Mouse (Mus musculus): ENCODE data around the gene Ppp4c. TPM values are rescaled to one million over a fixed set of nuclear protein-coding genes. Genes with fewer than 3 reads are reported as not detected.

The Ppp4c gene
- polyA plus RNA-seq, 1 experiment from 2014 or later: 294 TPM

- H3K36me3 ChIP-seq (ENCODE audit: control insufficient read depth, insufficient read depth, low read length): peaks cover 62% of the 10 kb centered on the region
- peak overlapping the region; percentile 98 for H3K27ac ChIP-seq (ENCODE audit: low read depth, low read length)
- peak overlapping the region; percentile 96 for H3K4me3 ChIP-seq (ENCODE audit: low read length)
- ATAC-seq (ENCODE audit: low FRiP score, low TSS enrichment): peak; percentile 18; the same call in 1 of the 2 replicates
- H3K4me2 ChIP-seq (replicated peaks; ENCODE audit: low read depth, low read length): peak overlapping the region; percentile 49
- WGBS: 25% methylated on average over 11 of the region's 11 CpGs
- H3K4me1 ChIP-seq (ENCODE audit: control insufficient read depth, insufficient read depth, low read length): peaks cover 20% of the 10 kb centered on the region
- no peaks in the 10 kb centered on the region for H3K9me3 ChIP-seq (ENCODE audit: control insufficient read depth, low read length)
- H3K27me3 ChIP-seq (ENCODE audit: control insufficient read depth, insufficient read depth, low read length): no peaks in the 10 kb centered on the region
- H3K9ac ChIP-seq (ENCODE audit: low read depth, low read length): peak overlapping the region; percentile 94; the same call in 1 of the 2 replicates
Measured at GRCm38 (mm10) chr7:126792721-126793443, 586 bp upstream of the Ppp4c start.

- no peaks in the 10 kb centered on the region for H3K27me3 ChIP-seq (ENCODE audit: control insufficient read depth, insufficient read depth, low read length)
- no peaks in the 10 kb centered on the region for H3K9me3 ChIP-seq (ENCODE audit: control insufficient read depth, low read length)
- H3K4me3 ChIP-seq (ENCODE audit: low read length): no peak overlapping the region
- no peak overlapping the region for H3K27ac ChIP-seq (ENCODE audit: low read depth, low read length)
- no peak overlapping the region for H3K9ac ChIP-seq (ENCODE audit: low read depth, low read length)
- H3K4me1 ChIP-seq (ENCODE audit: control insufficient read depth, insufficient read depth, low read length): peaks cover 8% of the 10 kb centered on the region
- H3K4me2 ChIP-seq (replicated peaks; ENCODE audit: low read depth, low read length): no peak overlapping the region
- H3K36me3 ChIP-seq (ENCODE audit: control insufficient read depth, insufficient read depth, low read length): peaks cover 64% of the 10 kb centered on the region
- ATAC-seq (ENCODE audit: low FRiP score, low TSS enrichment): no peak
- 89% methylated on average over 4 of the region's 4 CpGs for WGBS
Measured at GRCm38 (mm10) chr7:126789141-126789540, 3.2 kb downstream of the Ppp4c start.

GRCm38 (mm10) chr7:126786142-126786541 is 6.2 kb downstream of the Ppp4c start:
- 80% methylated on average over 14 of the region's 14 CpGs for WGBS

GRCm38 (mm10) chr7:126785056-126785455 is 7.2 kb downstream of the Ppp4c start:
- Histone ChIP-seq H3K4me1 (ENCODE audit: control insufficient read depth, insufficient read depth, low read length) (peaks cover 13% of the 10 kb centered on the region), H3K36me3 (ENCODE audit: control insufficient read depth, insufficient read depth, low read length) (peaks cover 62% of the 10 kb centered on the region), H3K9me3 (ENCODE audit: control insufficient read depth, low read length) (no peaks in the 10 kb centered on the region), H3K9ac (ENCODE audit: low read depth, low read length) (no peak overlapping the region), H3K27me3 (ENCODE audit: control insufficient read depth, insufficient read depth, low read length) (no peaks in the 10 kb centered on the region), H3K4me3 (ENCODE audit: low read length) (no peak overlapping the region), H3K4me2 (replicated peaks; ENCODE audit: low read depth, low read length) (no peak overlapping the region), H3K27ac (ENCODE audit: low read depth, low read length) (no peak overlapping the region)
- WGBS: 31% methylated on average over 4 of the region's 4 CpGs
- no peak for ATAC-seq (ENCODE audit: low FRiP score, low TSS enrichment)

More at GRCm38 (mm10) chr7:126786142-126786541, 6.2 kb downstream of the Ppp4c start:
- no peaks in the 10 kb centered on the region for H3K9me3 ChIP-seq (ENCODE audit: control insufficient read depth, low read length)
- H3K4me3 ChIP-seq (ENCODE audit: low read length): no peak overlapping the region
- no peak overlapping the region for H3K9ac ChIP-seq (ENCODE audit: low read depth, low read length)
- no peak overlapping the region for H3K4me2 ChIP-seq (replicated peaks; ENCODE audit: low read depth, low read length)
- no peak overlapping the region for H3K27ac ChIP-seq (ENCODE audit: low read depth, low read length)
- H3K27me3 ChIP-seq (ENCODE audit: control insufficient read depth, insufficient read depth, low read length): no peaks in the 10 kb centered on the region
- no peak for ATAC-seq (ENCODE audit: low FRiP score, low TSS enrichment)
- H3K36me3 ChIP-seq (ENCODE audit: control insufficient read depth, insufficient read depth, low read length): peaks cover 66% of the 10 kb centered on the region
- H3K4me1 ChIP-seq (ENCODE audit: control insufficient read depth, insufficient read depth, low read length): peaks cover 13% of the 10 kb centered on the region

GRCm38 (mm10) chr7:126784469-126784868 is 7.8 kb downstream of the Ppp4c start:
- no peak overlapping the region for H3K27ac ChIP-seq (ENCODE audit: low read depth, low read length)

GRCm38 (mm10) chr7:126782693-126783092 is 9.6 kb downstream of the Ppp4c start:
- ATAC-seq (ENCODE audit: low FRiP score, low TSS enrichment): no peak

More at GRCm38 (mm10) chr7:126784469-126784868, 7.8 kb downstream of the Ppp4c start:
- H3K36me3 ChIP-seq (ENCODE audit: control insufficient read depth, insufficient read depth, low read length): peaks cover 57% of the 10 kb centered on the region
- no peaks in the 10 kb centered on the region for H3K9me3 ChIP-seq (ENCODE audit: control insufficient read depth, low read length)
- H3K9ac ChIP-seq (ENCODE audit: low read depth, low read length): no peak overlapping the region
- peaks cover 18% of the 10 kb centered on the region for H3K4me1 ChIP-seq (ENCODE audit: control insufficient read depth, insufficient read depth, low read length)
- no peaks in the 10 kb centered on the region for H3K27me3 ChIP-seq (ENCODE audit: control insufficient read depth, insufficient read depth, low read length)
- no peak overlapping the region for H3K4me2 ChIP-seq (replicated peaks; ENCODE audit: low read depth, low read length)
- no peak overlapping the region for H3K4me3 ChIP-seq (ENCODE audit: low read length)
- 52% methylated on average over 7 of the region's 7 CpGs for whole genome bisulfite sequencing
- no peak for ATAC-seq (ENCODE audit: low FRiP score, low TSS enrichment)

GRCm38 (mm10) chr7:126781661-126782370 is 10.5 kb downstream of the Ppp4c start:
- ATAC-seq (ENCODE audit: low FRiP score, low TSS enrichment): no peak
- Histone ChIP-seq H3K4me3 (ENCODE audit: low read length) (no peak overlapping the region; the same call in 1 of the 2 replicates), H3K27me3 (ENCODE audit: control insufficient read depth, insufficient read depth, low read length) (no peaks in the 10 kb centered on the region), H3K36me3 (ENCODE audit: control insufficient read depth, insufficient read depth, low read length) (peaks cover 30% of the 10 kb centered on the region), H3K4me1 (ENCODE audit: control insufficient read depth, insufficient read depth, low read length) (peaks cover 29% of the 10 kb centered on the region), H3K9ac (ENCODE audit: low read depth, low read length) (peak overlapping the region; percentile 47), H3K4me2 (replicated peaks; ENCODE audit: low read depth, low read length) (peak overlapping the region; percentile 84), H3K9me3 (ENCODE audit: control insufficient read depth, low read length) (no peaks in the 10 kb centered on the region), H3K27ac (ENCODE audit: low read depth, low read length) (no peak overlapping the region)
- 27% methylated on average over 11 of the region's 11 CpGs for whole genome bisulfite sequencing

More at GRCm38 (mm10) chr7:126782693-126783092, 9.6 kb downstream of the Ppp4c start:
- Histone ChIP-seq H3K4me1 (ENCODE audit: control insufficient read depth, insufficient read depth, low read length) (peaks cover 24% of the 10 kb centered on the region), H3K27ac (ENCODE audit: low read depth, low read length) (no peak overlapping the region), H3K9me3 (ENCODE audit: control insufficient read depth, low read length) (no peaks in the 10 kb centered on the region), H3K9ac (ENCODE audit: low read depth, low read length) (0 out of 2 replicates have a peak overlapping the region, but pooled peaks have one; percentile 12), H3K4me2 (replicated peaks; ENCODE audit: low read depth, low read length) (no peak overlapping the region), H3K4me3 (ENCODE audit: low read length) (no peak overlapping the region), H3K36me3 (ENCODE audit: control insufficient read depth, insufficient read depth, low read length) (peaks cover 39% of the 10 kb centered on the region), H3K27me3 (ENCODE audit: control insufficient read depth, insufficient read depth, low read length) (no peaks in the 10 kb centered on the region)
- 66% methylated on average over 13 of the region's 13 CpGs for WGBS

GRCm38 (mm10) chr7:126780971-126781635 is 11.2 kb downstream of the Ppp4c start, which contains the start of gene Tbx6:
Tbx6 (plus strand) TSS chr7:126781483.
- peak within 1 kb of the TSS; percentile 84 for H3K4me2 ChIP-seq (replicated peaks; ENCODE audit: low read depth, low read length)
- H3K27ac ChIP-seq (ENCODE audit: low read depth, low read length): peak within 1 kb of the TSS; percentile 10; the same call in 1 of the 2 replicates
- peak within 1 kb of the TSS; percentile 47 for H3K9ac ChIP-seq (ENCODE audit: low read depth, low read length)
- H3K36me3 ChIP-seq (ENCODE audit: control insufficient read depth, insufficient read depth, low read length): peaks cover 23% of the 10 kb centered on the region
- no peaks in the 10 kb centered on the region for H3K9me3 ChIP-seq (ENCODE audit: control insufficient read depth, low read length)
- ATAC-seq (ENCODE audit: low FRiP score, low TSS enrichment): 0 out of 2 replicates have a peak, but pooled peaks have one; percentile 2
- WGBS: 4% methylated on average over 22 of the region's 22 CpGs
- H3K4me1 ChIP-seq (ENCODE audit: control insufficient read depth, insufficient read depth, low read length): peaks cover 29% of the 10 kb centered on the region
- H3K4me3 ChIP-seq (ENCODE audit: low read length): peak within 1 kb of the TSS; percentile 42
- H3K27me3 ChIP-seq (ENCODE audit: control insufficient read depth, insufficient read depth, low read length): no peaks in the 10 kb centered on the region
